Mouse (Mus musculus): ENCODE data around the gene Nacad. TPM values are rescaled to one million over a fixed set of nuclear protein-coding genes. Genes with fewer than 3 reads are reported as not detected.

Gene Nacad
- polyA plus RNA-seq, 1 experiment from 2014 or later: 7.2 TPM

DNA sequence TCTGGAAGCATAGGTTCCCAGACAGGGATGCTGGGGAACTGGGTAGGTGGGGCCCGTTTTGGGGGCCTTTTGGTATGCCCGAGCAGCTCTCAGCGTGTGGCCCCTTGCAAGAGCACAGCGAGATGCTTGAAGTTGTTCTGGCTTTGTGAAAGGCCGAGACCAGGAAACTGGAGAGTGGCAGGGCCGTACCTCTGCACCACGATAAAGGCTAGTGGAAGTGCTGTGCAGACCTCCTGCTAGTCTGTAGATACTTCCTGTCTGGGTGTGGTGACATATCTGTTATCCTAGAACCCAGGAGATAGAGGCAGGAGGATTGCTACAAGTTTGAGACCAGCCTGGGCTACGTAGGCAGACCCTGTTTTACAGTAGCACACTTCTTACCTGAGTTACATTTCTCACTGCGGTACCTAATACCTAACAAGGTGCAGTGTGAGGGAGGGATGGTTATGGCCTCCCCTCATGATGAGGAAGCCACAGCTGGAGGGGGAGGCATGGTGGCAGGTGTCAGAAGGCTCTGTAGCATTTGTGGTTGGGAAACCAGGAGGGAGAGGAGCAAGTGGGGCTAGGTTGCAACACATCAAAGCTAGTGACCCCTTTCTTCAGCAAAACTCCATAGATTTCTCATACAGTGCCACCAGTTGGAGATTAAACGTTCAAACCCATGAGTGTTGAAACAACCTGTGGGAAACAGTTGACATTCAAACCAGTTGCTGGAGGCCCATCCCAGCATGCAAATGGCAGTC is 14.7 kb downstream of the Nacad start:
- Histone ChIP-seq H3K9ac (ENCODE audit: low read length) (no peak overlapping the region), H3K36me3 (ENCODE audit: control insufficient read depth, insufficient read depth, low read length) (peaks cover 13% of the 10 kb centered on the region; the same call in 1 of the 2 replicates), H3K4me3 (replicated peaks; ENCODE audit: low read length) (no peak overlapping the region), H3K27me3 (ENCODE audit: control insufficient read depth, insufficient read depth, low read length) (no peaks in the 10 kb centered on the region), H3K9me3 (replicated peaks; ENCODE audit: control insufficient read depth, low read length) (no peaks in the 10 kb centered on the region), H3K4me1 (ENCODE audit: control insufficient read depth, insufficient read depth, low read length) (no peaks in the 10 kb centered on the region; the same call in 1 of the 2 replicates), H3K4me2 (ENCODE audit: low read depth, low read length) (no peak overlapping the region), H3K27ac (ENCODE audit: low read length) (no peak overlapping the region)
- ATAC-seq (ENCODE audit: insufficient read depth, low FRiP score): no peak
- 85% methylated on average over 10 of the region's 10 CpGs for WGBS

DNA sequence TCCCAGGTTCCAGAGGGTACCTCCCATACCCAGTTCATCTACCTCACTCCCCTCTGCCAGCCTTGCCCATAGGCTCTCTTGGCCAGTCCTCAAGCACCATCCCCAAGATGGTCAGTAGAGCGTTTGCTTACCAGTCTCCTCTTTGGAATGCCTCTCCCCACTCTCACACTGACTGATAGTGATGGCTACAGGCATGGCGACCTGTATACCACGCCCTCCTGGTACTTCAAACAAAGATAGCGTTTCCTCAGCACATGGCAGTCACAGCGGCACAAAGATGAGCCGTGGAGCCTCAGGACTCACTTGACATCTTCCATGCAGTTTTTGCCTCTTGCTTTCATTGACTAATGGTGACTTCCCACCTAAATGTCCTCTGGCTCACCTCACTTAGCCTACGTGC is 16.0 kb downstream of the Nacad start:
- no peak overlapping the region for H3K4me2 ChIP-seq (ENCODE audit: low read depth, low read length)
- H3K27me3 ChIP-seq (ENCODE audit: control insufficient read depth, insufficient read depth, low read length): no peaks in the 10 kb centered on the region
- ATAC-seq (ENCODE audit: insufficient read depth, low FRiP score): no peak
- H3K4me1 ChIP-seq (ENCODE audit: control insufficient read depth, insufficient read depth, low read length): no peaks in the 10 kb centered on the region; the same call in 1 of the 2 replicates
- H3K4me3 ChIP-seq (replicated peaks; ENCODE audit: low read length): no peak overlapping the region
- peaks cover 13% of the 10 kb centered on the region; the same call in 1 of the 2 replicates for H3K36me3 ChIP-seq (ENCODE audit: control insufficient read depth, insufficient read depth, low read length)
- no peak overlapping the region for H3K27ac ChIP-seq (ENCODE audit: low read length)
- H3K9me3 ChIP-seq (replicated peaks; ENCODE audit: control insufficient read depth, low read length): no peaks in the 10 kb centered on the region
- no peak overlapping the region for H3K9ac ChIP-seq (ENCODE audit: low read length)
- 75% methylated on average over 7 of the region's 7 CpGs for WGBS

DNA sequence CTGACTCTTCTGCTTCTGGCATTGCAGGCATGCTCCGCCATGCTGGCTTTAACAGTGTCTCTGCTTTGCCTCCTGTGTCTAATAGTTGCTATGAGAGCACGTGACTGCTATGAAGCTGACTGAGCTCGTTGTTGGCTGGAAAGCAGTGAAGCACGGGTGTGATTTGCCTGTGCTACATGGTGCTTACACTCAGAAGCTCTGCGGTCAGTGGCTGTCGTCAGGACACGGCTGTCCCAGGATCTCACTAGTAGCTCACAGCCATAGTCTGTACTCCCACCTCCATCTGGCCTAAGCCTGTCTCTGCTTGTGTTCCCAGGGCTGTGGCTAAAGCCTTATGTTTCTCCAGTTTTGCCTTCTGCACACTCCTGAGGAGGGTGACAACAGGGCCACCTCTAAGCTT is 17.6 kb downstream of the Nacad start:
- no peak overlapping the region for H3K27ac ChIP-seq (ENCODE audit: low read length)
- ATAC-seq (ENCODE audit: insufficient read depth, low FRiP score): no peak; the same call in 1 of the 2 replicates
- H3K36me3 ChIP-seq (ENCODE audit: control insufficient read depth, insufficient read depth, low read length): peaks cover 4% of the 10 kb centered on the region; the same call in 1 of the 2 replicates
- H3K4me3 ChIP-seq (replicated peaks; ENCODE audit: low read length): no peak overlapping the region
- H3K27me3 ChIP-seq (ENCODE audit: control insufficient read depth, insufficient read depth, low read length): no peaks in the 10 kb centered on the region
- H3K9me3 ChIP-seq (replicated peaks; ENCODE audit: control insufficient read depth, low read length): no peaks in the 10 kb centered on the region
- H3K4me1 ChIP-seq (ENCODE audit: control insufficient read depth, insufficient read depth, low read length): no peaks in the 10 kb centered on the region; the same call in 1 of the 2 replicates
- H3K9ac ChIP-seq (ENCODE audit: low read length): no peak overlapping the region
- WGBS: 83% methylated on average over 7 of the region's 7 CpGs
- H3K4me2 ChIP-seq (ENCODE audit: low read depth, low read length): no peak overlapping the region

DNA sequence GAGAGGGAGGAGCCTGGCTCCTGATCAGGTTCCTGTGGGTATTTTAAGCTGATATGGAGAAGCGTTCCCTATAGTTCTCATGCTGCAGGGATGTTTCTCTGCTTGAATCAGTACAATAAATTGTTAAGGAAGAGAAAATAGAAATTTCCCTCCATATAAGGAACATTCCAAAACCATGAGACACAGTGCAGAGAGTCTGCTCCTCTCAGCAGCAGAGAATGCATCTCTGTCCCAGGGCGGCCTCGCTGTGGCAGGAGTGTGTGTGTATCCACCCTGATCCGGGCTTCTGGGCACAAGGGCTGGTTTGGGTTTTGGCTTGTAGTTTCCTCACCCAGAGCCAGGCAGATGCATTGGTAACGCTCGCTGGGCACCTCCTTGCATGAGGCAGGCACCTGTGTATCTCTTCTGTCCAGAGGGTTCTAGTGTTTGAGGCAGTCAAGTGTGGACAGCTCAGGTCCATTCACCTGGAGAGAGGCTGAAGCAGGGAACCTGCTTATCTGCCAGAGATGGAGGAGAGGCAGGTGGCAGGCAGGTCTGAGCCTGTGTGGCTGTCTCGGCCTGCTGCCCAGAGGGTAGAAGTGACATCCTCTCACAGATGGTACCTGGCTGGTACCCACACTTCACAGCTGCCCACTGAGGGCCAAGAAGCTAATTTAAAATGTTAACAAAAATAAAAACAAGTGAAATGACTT is 18.5 kb downstream of the Nacad start:
- no peak overlapping the region for H3K4me3 ChIP-seq (replicated peaks; ENCODE audit: low read length)
- H3K9me3 ChIP-seq (replicated peaks; ENCODE audit: control insufficient read depth, low read length): no peaks in the 10 kb centered on the region
- peak overlapping the region; percentile 64; the same call in 1 of the 2 replicates for H3K27ac ChIP-seq (ENCODE audit: low read length)
- no peaks in the 10 kb centered on the region; the same call in 1 of the 2 replicates for H3K36me3 ChIP-seq (ENCODE audit: control insufficient read depth, insufficient read depth, low read length)
- no peak overlapping the region for H3K9ac ChIP-seq (ENCODE audit: low read length)
- 82% methylated on average over 7 of the region's 7 CpGs for WGBS
- H3K4me2 ChIP-seq (ENCODE audit: low read depth, low read length): no peak overlapping the region
- H3K4me1 ChIP-seq (ENCODE audit: control insufficient read depth, insufficient read depth, low read length): no peaks in the 10 kb centered on the region; the same call in 1 of the 2 replicates
- peak; percentile 53; the same call in 1 of the 2 replicates for ATAC-seq (ENCODE audit: insufficient read depth, low FRiP score)
- no peaks in the 10 kb centered on the region for H3K27me3 ChIP-seq (ENCODE audit: control insufficient read depth, insufficient read depth, low read length)

DNA sequence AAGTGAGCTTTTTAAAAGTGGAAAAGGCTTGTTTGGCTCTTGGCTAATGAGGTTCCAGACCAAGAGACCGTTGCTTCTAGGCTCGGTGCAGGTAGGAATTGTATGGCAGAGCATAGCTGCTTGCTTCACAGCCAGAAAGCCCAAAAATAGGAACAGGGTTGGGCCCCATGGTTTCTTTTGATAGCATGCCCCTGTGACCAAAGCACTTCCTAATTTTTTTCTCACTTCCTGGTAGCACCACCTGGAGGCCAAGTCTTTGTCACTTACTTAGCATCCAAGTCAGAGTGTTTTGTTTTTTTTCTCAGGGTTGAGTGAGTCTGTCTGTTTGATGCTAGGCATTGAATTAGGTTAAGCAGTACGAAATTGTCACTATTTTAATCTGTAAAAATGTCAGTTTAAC is 19.2 kb downstream of the Nacad start:
- Histone ChIP-seq H3K9me3 (replicated peaks; ENCODE audit: control insufficient read depth, low read length) (no peaks in the 10 kb centered on the region), H3K27me3 (ENCODE audit: control insufficient read depth, insufficient read depth, low read length) (no peaks in the 10 kb centered on the region), H3K4me2 (ENCODE audit: low read depth, low read length) (no peak overlapping the region), H3K4me3 (replicated peaks; ENCODE audit: low read length) (no peak overlapping the region), H3K4me1 (ENCODE audit: control insufficient read depth, insufficient read depth, low read length) (no peaks in the 10 kb centered on the region; the same call in 1 of the 2 replicates), H3K27ac (ENCODE audit: low read length) (no peak overlapping the region), H3K9ac (ENCODE audit: low read length) (no peak overlapping the region), H3K36me3 (ENCODE audit: control insufficient read depth, insufficient read depth, low read length) (no peaks in the 10 kb centered on the region; the same call in 1 of the 2 replicates)
- ATAC-seq (ENCODE audit: insufficient read depth, low FRiP score): no peak
- 78% methylated on average over 3 of the region's 3 CpGs for WGBS

DNA sequence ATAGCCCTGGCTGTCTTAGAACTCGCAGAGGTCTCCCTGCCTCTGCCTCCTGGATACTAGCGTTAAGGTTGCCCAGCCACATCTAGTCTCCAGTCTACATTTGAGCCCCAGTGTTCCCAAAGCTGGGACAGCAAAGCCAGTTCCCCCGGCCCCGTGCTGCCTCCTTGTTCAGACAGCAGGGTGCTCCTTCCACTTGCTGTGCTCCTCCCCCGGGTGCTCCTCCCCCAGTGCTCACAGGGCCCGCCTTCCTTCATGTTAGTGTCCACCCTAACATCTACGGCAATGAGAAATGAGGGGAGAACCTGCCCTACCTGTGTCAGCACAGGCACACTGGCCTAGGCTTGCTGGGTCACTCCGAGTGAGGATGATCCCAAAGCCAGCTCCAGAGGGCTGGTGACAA is 20.1 kb downstream of the Nacad start:
- H3K9me3 ChIP-seq (replicated peaks; ENCODE audit: control insufficient read depth, low read length): no peaks in the 10 kb centered on the region
- H3K9ac ChIP-seq (ENCODE audit: low read length): no peak overlapping the region
- no peaks in the 10 kb centered on the region; the same call in 1 of the 2 replicates for H3K4me1 ChIP-seq (ENCODE audit: control insufficient read depth, insufficient read depth, low read length)
- no peak overlapping the region for H3K27ac ChIP-seq (ENCODE audit: low read length)
- no peak for ATAC-seq (ENCODE audit: insufficient read depth, low FRiP score)
- H3K36me3 ChIP-seq (ENCODE audit: control insufficient read depth, insufficient read depth, low read length): no peaks in the 10 kb centered on the region; the same call in 1 of the 2 replicates
- H3K4me2 ChIP-seq (ENCODE audit: low read depth, low read length): no peak overlapping the region
- H3K4me3 ChIP-seq (replicated peaks; ENCODE audit: low read length): no peak overlapping the region
- no peaks in the 10 kb centered on the region for H3K27me3 ChIP-seq (ENCODE audit: control insufficient read depth, insufficient read depth, low read length)
- 89% methylated on average over 8 of the region's 8 CpGs for WGBS

DNA sequence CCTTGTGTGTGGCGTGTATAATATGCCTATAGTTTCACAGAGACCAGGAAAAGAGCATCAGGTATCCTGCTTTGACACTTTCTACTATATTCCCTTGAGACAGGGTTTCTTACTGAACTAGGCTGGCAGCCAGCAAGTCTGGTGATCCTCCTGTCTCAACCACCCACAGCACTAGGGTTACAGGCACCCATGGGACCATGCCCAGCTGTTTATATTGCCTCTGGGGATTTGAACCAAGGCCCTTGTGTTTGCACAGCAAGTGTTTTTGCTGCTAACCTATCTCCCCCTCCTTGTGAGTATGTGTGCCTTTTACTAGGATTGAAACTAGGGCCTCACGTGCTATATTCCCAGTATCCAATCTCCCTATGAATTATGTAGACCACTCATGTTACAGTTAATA is 24.3 kb downstream of the Nacad start:
- no peaks in the 10 kb centered on the region; the same call in 1 of the 2 replicates for H3K4me1 ChIP-seq (ENCODE audit: control insufficient read depth, insufficient read depth, low read length)
- ATAC-seq (ENCODE audit: insufficient read depth, low FRiP score): no peak
- no peak overlapping the region for H3K27ac ChIP-seq (ENCODE audit: low read length)
- no peaks in the 10 kb centered on the region for H3K9me3 ChIP-seq (replicated peaks; ENCODE audit: control insufficient read depth, low read length)
- no peaks in the 10 kb centered on the region for H3K27me3 ChIP-seq (ENCODE audit: control insufficient read depth, insufficient read depth, low read length)
- no peak overlapping the region for H3K4me2 ChIP-seq (ENCODE audit: low read depth, low read length)
- WGBS: 90% methylated on average over 2 of the region's 2 CpGs
- H3K4me3 ChIP-seq (replicated peaks; ENCODE audit: low read length): no peak overlapping the region
- H3K9ac ChIP-seq (ENCODE audit: low read length): no peak overlapping the region
- H3K36me3 ChIP-seq (ENCODE audit: control insufficient read depth, insufficient read depth, low read length): peaks cover under 1% of the 10 kb centered on the region; the same call in 1 of the 2 replicates

DNA sequence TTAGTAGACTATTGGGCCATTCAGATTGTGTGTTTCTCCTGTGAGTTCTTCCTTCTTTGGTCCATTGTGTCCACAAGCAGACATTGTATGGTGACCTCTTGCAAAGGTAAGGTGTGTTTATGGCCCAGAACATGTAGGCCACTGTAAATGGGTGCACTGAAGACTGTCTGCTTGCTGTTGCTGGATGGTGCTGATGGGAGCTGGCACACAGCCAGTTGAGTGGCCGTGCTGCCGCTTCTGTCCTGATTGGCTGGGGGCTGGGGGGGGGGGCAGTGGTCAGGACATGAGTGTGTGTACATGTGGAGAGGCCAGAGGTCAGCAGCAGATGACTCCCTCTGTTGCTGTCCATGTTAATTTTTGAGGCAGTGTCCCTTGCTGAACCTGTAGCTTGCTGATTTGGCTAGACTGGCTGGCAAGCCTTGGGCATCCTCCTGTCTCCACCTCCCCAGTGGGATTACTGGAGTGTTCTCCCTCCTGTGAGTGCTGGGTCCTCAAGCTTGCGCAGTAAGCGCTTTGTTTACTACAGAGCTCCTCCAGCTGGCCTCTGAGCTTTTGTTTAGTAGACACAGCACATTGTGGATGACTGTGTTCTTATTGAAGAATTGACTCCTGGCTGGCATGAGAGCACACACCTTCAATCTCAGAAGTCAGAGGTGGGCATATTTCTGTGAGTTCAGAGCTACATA is 25.6 kb downstream of the Nacad start:
- no peak overlapping the region for H3K4me3 ChIP-seq (replicated peaks; ENCODE audit: low read length)
- H3K27ac ChIP-seq (ENCODE audit: low read length): no peak overlapping the region
- H3K4me2 ChIP-seq (ENCODE audit: low read depth, low read length): no peak overlapping the region
- WGBS: 66% methylated on average over 4 of the region's 4 CpGs
- H3K27me3 ChIP-seq (ENCODE audit: control insufficient read depth, insufficient read depth, low read length): no peaks in the 10 kb centered on the region
- H3K4me1 ChIP-seq (ENCODE audit: control insufficient read depth, insufficient read depth, low read length): no peaks in the 10 kb centered on the region
- 0 out of 2 replicates have a peak, but pooled peaks have one; percentile 37 for ATAC-seq (ENCODE audit: insufficient read depth, low FRiP score)
- peaks cover 3% of the 10 kb centered on the region; the same call in 1 of the 2 replicates for H3K36me3 ChIP-seq (ENCODE audit: control insufficient read depth, insufficient read depth, low read length)
- H3K9ac ChIP-seq (ENCODE audit: low read length): no peak overlapping the region
- H3K9me3 ChIP-seq (replicated peaks; ENCODE audit: control insufficient read depth, low read length): no peaks in the 10 kb centered on the region

Measured in stomach, embryonic 16.5 days (tissue).